In the genomic region with DNA sequence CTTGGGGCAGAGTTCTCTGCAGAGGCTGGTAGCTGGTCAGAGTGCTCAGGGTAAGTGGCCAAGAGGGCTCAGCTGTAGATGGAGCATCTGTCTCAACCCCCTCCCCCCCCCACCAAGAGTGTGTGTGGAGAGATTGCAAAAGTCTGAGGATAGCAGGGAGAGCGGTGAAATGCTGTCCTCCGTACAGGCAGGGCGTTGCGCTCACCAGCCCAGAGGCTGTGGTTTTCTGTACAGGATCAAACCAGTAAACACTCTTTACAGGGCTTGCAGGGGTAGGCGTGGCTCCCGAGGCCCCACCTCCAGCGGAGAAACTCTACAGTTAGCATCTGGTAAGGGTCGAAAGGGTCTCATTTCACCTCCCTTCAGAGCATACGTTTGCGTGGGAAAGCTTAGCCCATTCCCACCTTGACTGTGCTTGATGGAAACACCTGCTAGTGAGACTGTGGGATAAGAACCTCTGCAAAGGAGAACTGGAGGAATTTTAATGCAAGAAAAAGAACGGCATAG, we compare ENCODE assay signal across 8 mouse cellular contexts. TPM values are rescaled to one million over a fixed set of nuclear protein-coding genes. Genes with fewer than 3 reads are reported as not detected.
DNase-seq lines count a peak whose midpoint lies in the region; ATAC-seq lines count a peak whose summit lies in the region.

No protein-coding gene starts in this region.

- H3K36me3 ChIP-seq in hindbrain, embryonic 12.5 days = no peaks in the 10 kb centered on the region

- 0 out of 2 replicates have a peak overlapping the region, but pooled peaks have one; percentile 29 for H3K9ac ChIP-seq in hindbrain, embryonic 12.5 days

- peak; percentile 49 for DNase-seq in retina, postnatal 1 day
- no peak for DNase-seq in retina, embryonic 14.5 days (ENCODE audit: low spot score)
- DNase-seq in lung, postnatal 25 days (ENCODE audit: low spot score) = peak; percentile 26
- DNase-seq in thymus, postnatal 14 days = peak; percentile 84
- DNase-seq in left cerebral cortex, adult 9 months (ENCODE audit: low spot score in 2 of 2) = no peak
- no peak for DNase-seq in frontal cortex, postnatal 25 days (ENCODE audit: low spot score in 2 of 2)
- no peak for DNase-seq in adrenal gland, postnatal 10 days

- H3K27ac ChIP-seq in hindbrain, embryonic 12.5 days = no peak overlapping the region

- no peaks in the 10 kb centered on the region for H3K9me3 ChIP-seq in hindbrain, embryonic 12.5 days (replicated peaks)

- WGBS in hindbrain, embryonic 12.5 days = 24% methylated on average over 11 of the region's 11 CpGs

- H3K4me2 ChIP-seq in hindbrain, embryonic 12.5 days (replicated peaks) = peak overlapping the region; percentile 28

- 0 out of 2 replicates have a peak, but pooled peaks cover 9% of the 10 kb centered on the region for H3K27me3 ChIP-seq in hindbrain, embryonic 12.5 days

- no peak overlapping the region for H3K4me3 ChIP-seq in hindbrain, embryonic 12.5 days

- peaks cover 13% of the 10 kb centered on the region for H3K4me1 ChIP-seq in hindbrain, embryonic 12.5 days

- no peak for ATAC-seq in hindbrain, embryonic 12.5 days (ENCODE audit: low FRiP score)

RNA-seq across cellular contexts. Expression of gene Gna12, which starts 42.4 kb away (rescaled TPM):
- 57.8 and 60.5 TPM in 2 replicates for polyA plus RNA-seq in hindbrain, embryonic 12.5 days (2016; fragmentation: Nextera tagmentation; extraction: Ambion mirVana)
- 100 to 1,000 TPM; 113 to 121 TPM for total RNA-seq in adrenal gland, postnatal 10 days (2021)

Comparison
In these comparisons a context has a peak if more than half of its experiments do, and no peak if none do; other contexts are left out.
1. DNase-seq: peak in retina, postnatal 1 day (single experiment), lung, postnatal 25 days (single experiment) and thymus, postnatal 14 days (single experiment); none in retina, embryonic 14.5 days (single experiment), left cerebral cortex, adult 9 months (0 of 2), frontal cortex, postnatal 25 days (0 of 2) and adrenal gland, postnatal 10 days (single experiment).